Mouse (Mus musculus) retina, postnatal 7 days (tissue): ENCODE measurements around the gene Ubald2.
"Not testable (repeated sequence)": the region's sequence is repeated elsewhere in the genome, so short reads cannot be mapped to it uniquely, and the experiment has no call there.

Source experiments
- DNase-seq: peaks from one replicate; pipeline ENCODE4 v3.0.0-alpha.2; 2012; ENCODE audit warnings: low read depth, low spot score

The Ubald2 gene

DNA sequence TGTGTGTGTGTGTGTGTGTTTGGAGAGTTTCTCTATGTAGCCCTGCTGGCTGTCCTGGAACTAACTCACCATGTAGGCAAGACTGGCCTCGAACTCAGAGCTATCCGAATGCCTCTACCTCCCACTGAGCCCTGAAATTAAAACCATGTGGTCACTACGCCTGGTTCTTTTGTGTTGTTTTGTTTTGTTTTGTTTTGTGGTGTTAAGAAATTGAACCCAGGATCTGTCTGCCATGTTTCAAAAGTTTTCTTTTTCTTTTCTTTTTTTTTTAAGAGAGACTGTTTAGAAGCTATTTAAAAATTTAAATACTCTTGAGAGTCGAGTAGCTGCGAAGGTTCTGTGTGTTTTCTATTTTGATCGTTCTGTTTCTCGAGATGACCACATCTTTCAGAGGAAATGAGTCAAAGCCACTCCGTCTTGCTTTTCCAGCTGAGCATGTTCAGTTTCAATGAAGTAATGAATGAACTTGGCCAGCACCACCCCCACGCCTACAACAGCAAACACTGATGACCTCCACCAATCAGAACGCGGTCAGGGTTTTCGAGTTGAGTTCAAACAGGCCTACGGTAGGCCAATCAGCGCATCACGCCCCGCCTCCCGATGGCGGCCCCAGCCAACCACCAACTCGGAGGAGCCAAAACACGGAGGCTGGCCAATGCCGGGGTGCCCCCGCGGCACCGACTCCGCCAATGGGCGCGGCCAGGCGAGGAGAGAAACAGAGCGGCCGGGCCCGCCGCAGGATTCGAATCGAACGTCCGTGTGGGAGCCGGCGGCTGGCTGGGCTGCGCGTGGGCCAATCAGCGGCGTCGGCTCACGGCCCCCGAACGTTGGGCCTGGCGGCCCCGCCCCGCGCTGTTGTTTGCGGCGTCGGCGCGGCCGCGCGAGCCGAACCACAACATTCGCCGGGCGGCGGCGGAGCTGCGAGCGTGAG is at the start of gene Ubald2:
Ubald2 (plus strand) TSS at position 739 of the 931 bp plus-strand sequence.
- DNase-seq: peak; percentile 96

GRCm38 (mm10) chr11:116384171-116384570 is 49.7 kb upstream of the Ubald2 start:
- no peak for DNase-seq

GRCm38 (mm10) chr11:116385999-116386398 is 47.9 kb upstream of the Ubald2 start:
- no peak for DNase-seq

DNA sequence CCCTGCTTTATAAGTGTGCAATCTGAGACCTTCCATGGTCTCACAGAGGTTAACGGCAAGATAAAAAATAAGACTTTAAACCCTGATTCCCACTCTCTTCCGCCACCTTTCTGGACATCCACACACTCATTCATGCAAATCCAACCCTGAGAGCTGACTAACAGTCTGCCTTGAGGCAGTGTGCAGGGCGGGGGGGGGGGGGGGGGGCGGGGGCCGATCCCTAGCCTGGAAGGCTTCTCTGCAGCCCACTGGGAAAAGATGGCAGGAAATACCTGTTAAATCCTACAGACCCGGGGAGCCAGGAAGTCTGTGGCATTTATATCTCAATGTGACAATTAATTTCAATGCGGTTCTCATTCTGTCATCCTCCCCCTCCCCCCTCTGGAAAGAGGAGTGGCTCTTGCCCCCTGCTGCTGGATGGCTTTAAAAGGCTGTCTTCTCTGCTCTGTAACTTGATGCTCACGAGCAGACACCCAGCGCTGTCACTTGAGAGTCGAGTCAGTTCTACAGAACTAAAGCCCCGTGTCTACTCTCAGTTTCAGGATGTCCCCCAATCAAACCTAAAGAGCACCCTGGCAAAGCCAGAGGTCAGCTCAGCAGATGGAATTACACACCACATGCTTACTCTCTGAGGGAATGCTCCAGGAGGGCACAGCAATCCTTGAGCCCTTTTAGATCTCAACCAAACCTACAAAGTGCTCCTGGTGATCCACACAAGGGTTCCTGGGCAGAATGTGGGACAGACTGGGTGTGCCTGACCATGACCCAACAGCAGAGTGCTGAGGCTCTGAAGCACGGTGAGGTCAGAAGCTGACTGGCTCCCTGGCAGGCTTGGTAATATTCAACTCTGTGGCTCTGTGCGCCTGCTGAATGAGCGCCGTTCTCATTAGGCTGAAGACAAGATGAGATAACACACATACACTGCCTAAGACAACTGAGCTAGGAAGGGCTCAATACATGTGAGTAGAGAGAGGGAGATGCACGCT is 46.5 kb upstream of the Ubald2 start:
- DNase-seq: no peak

DNA sequence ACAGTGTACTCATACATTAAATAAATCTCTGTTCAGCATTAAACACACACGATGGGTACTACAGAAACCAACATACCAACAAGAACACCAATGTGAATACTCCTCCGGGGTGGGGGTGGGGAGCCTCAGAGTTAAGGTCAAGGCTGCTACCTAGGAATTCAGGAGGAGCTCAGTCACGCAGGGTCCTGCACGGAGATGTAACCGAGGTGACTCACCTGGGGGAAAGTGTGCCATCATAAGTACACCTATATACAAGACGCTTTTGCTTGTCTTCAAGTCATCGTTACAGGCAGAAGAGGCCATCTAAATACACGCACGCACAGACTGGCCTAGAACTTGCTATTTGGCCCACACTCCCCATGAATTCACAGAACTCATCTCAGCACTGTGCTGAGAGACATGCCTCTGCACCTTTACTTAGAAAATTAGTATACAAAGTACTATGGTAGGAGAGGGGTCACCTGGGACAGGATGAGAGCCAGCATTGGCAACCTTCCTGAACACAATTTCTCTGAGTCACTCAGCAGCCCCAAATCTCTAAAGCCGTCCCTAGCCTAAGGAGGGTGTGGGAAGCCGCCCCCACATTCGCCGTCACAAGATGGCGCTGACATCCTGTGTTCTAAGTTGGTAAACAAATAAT is 44.9 kb upstream of the Ubald2 start:
- DNase-seq: peak; percentile 52

GRCm38 (mm10) chr11:116394769-116395168 is 39.1 kb upstream of the Ubald2 start:
- no peak for DNase-seq

DNA sequence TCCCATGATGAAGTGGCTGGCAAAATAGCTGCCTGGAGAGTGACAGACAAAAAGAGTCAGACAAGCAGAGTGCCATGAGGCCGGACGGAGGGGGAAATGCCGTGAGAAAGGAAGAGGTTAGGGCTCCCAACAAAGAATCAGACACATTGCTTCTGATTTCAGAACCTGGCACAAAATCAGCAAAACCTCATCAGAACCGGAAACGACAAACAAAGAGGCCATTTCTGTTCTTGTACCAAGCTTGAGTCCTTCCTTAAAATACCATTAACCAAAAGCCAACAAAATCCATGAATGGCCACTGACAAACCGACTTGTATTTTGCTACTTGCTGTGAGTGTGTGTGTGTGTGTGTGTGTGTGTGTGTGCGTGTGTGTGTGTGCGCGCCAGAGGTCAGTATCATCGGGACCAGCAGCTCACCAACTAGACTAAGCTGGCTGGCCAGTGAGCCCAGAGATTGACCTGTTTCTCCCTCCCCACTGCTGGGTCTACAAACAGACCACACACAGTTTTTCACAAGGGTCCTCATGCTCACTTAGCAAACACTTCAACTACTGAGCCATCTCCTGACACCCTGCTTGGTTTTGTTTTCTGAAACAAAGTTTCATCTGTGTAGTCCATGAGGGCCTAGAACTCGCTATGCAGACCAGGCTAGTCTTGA is 37.5 kb upstream of the Ubald2 start:
- DNase-seq: no peak

DNA sequence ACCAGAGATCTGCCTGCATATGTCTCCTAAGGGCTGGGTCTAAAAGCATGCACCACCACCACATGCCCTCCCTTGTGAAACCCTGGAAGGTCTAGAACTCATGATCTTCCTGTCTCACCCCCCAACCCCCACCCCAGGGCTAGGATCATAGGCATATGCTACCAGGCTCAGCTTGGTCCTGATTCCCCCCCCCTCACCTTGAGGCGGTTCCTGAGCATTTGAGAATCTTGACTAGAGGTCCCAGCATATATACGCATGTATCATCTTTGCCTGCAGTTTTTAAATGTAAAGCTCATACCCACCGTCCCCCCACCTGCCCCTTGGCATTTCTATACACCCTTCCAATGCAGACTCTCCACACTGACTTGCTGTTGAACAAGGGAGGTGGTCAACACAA is 37.0 kb upstream of the Ubald2 start:
- DNase-seq: no peak

DNA sequence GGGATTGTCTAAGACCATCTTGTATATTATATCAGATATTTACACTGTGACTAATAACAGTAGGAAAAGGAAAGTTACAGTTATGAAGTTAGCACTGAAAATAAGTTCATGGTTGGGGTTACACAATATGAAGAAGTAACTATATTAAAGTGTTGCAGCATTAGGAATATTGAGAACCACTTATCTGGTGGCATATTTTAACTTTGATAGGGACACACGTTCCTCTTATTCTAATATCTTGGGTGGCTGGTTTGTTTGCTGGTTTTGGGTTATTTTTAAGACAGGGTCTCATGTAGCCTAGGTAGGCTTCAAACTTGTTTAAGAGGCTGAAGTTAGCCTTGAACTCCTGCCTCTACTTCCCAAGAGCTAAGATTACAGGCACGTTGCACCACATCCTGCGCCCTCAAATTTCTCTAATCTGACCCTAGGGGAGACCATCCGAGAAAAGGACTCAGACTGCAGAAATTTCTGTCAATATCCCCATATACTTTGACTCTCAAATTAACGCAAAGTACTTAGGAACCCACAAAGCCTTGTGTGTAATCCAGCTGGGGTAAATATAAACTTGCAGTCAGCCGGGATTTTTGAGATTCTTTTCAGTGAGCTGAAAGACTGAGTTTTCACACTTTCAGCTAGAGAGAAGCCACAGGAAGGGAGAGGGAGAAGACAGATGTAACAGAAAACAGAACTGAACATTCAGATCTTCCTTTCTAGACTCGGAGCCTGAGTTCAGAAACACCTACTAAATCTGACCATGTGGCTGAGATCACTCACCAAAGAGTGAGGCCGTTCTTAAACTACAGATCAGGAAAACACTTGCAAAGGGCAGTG is 36.2 kb upstream of the Ubald2 start:
- no peak for DNase-seq

DNA sequence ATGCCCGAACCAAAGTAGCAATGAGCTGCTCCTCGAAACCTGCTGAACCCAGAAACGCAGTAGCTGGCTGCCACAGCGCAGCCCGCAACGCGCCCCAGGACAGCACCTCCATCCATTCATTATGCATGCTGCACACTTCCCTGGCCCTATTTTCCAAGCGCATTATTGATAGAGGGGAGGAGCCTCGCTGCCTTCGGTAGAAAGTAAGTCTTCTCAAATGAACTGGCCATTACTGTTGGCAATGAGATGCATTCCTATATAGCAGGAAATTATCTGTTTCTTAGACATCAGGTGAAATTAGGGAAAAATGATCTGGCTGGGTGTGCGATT is 35.6 kb upstream of the Ubald2 start:
- no peak for DNase-seq

GRCm38 (mm10) chr11:116400560-116400959 is 33.3 kb upstream of the Ubald2 start:
- no peak for DNase-seq

- DNase-seq: no peak
Observed at GRCm38 (mm10) chr11:116405601-116406000, 28.3 kb upstream of the Ubald2 start.

GRCm38 (mm10) chr11:116406231-116406728 is 27.6 kb upstream of the Ubald2 start:
- no peak for DNase-seq

DNA sequence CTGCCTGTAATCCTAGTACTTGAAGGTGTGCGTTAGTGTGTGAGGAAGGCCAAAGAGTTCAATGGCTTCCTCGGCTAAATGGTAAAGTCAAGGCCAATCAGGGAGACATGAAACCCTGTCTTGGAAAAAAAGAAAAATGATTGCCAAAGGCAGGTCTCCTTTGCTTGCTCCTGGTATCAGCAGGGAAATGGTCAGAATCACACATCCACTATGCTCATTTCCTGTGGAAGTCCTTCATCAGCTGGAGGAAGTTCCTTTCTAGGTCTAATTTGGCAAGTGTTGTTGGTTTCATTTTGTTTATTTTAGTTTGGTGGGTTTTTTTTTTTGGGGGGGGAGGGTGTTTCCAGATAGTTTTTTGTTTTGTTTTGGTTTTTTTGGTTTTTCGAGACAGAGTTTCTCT is 24.9 kb upstream of the Ubald2 start:
- no peak for DNase-seq

DNA sequence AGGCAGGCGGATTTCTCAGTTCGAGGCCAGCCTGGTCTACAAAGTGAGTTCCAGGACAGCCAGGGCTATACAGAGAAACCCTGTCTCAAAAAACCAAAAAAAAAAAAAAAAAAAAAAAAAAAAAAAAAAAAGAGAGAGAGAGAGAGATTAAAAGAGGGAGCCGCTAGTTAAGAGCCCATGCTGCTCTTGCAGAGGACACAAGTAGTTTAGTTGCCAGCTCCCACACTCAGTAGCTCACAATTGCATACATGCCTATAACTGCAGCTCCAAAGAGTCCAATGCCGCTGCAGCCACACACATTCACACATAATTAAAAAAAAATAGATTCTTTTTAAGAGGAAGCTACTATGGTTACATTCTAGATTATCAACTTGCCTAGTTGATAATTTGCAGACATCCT is 23.5 kb upstream of the Ubald2 start:
- not testable (repeated sequence) for DNase-seq

DNA sequence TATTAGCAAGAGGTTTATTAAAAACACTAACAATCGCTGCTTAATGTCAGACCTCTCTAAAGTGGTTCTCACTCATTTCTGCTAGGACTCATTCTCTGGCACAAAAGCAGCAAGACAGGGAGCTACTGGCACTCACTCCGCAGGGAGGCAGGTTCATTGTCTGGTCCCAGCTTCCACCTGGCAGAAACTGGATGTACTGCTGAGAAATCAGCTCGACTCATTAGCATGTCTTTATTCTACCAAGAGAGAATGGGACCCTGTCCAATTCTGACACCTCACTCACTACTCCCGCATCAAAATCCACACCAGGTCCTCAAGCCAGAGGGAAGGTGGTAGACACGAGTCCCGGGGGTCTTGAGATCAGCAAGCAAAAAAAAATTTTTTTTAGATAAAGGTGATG is 22.3 kb upstream of the Ubald2 start:
- DNase-seq: no peak

DNA sequence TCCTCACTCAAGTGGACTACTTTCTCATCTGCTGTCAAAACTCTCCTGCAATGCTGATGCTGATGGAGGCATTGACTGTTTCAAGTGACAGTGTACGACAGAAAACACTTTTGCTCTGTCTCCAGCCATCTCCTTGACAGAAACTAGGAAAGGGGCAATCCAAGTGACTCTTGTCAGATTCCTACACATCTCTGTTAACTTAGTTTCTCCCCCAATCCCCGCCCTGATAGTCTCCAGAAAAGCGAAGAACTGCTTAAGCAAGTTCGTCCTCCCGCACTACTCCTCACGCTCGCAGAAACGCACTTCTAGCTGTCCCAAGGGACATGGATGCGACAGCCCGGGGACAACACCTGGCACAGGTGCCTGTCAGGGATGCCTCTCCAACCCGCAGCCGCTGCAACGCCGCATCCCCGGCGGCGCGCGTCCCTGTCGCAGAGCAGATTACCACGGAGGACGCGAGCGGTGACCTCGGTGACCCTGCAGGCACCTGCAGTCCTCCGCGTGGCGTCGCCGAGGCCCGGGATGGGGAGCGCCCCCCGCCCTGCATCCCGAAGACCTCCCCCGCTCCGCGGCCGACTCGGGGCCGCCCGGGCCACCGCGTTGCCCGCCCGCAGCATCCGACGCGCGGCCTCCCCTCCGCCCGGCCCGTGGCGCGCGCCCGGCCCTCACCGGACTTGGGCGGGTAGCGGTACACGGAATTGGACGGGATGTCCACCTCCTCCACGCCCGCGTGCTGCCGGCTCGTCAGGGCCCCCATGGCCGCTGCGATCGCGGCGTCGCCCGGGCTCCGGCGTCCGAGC is 21.7 kb upstream of the Ubald2 start:
- DNase-seq: no peak

- DNase-seq: peak; percentile 79
Observed at GRCm38 (mm10) chr11:116412904-116413630, 20.8 kb upstream of the Ubald2 start, which contains the start of gene Rnf157. Gene Rnf157 (minus strand): TSS chr11:116413032.

DNA sequence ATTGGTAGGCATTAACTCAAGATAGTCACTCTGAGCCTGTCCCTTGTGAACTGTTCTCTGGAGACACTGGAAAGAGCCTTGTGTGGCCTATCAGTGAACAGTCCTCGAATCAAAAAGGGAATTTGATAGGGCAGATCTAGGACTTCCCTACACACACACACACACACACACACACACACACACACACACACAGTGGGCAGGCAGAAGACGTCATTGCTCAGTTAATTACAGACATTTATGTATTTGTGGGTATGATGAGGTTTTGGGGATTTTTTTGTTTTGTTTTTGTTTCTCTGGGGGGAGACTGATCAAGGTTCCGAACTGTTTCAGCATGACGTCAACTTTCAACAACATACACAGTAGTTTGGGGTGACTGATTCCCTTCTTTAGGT is 20.3 kb upstream of the Ubald2 start:
- no peak for DNase-seq
